Comparison of ENCODE assay signal across 8 mouse cellular contexts in the genomic region with DNA sequence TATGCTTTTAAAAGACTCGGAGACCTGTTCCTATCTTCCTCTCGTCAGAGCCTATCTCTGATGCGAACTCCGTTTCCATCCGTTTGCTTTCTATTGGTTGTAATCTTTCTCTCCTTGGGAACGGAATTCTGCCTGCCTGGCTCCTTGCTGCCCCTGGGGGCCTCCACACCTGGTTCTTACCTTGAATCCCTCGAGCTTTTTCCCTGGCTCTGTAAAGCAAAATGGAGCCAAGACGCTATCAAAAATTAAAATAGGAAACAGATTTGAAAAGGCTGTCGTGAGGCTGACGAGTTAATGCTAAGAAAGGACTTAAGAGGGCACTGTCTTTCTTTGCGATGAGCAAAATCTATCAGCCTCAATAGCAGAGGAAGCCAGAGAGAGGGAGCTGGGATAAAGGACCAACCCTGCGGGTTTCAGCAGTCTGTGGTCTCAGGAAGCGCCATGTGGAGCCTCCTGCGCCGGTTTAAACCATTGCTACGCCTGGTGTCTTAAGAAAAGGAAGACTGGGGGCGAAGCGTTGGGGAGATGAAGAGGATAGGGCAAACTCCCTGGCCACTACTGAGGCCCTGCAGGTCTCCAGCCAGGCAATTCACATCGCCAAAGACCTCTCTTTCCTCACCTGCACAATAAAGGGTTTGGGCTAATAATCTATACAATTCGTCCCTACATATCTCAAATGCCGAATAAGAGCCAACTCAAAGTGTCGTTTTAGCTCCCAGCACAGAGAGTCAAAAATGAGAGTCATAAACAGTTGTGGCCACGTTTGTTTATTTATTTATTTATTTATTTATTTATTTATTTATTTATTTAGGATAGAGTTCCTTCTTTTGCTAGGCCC. TPM values are rescaled to one million over a fixed set of nuclear protein-coding genes. Genes with fewer than 3 reads are reported as not detected.
DNase-seq lines count a peak whose midpoint lies in the region; ATAC-seq and TF ChIP-seq lines count a peak whose summit lies in the region.

No protein-coding gene starts in this region.

- peak; percentile 14 to 19 for DNase-seq in thymus, adult 18-20 months
- DNase-seq in thymus, postnatal 10 days (ENCODE audit: low spot score in 2 of 2) = no peak
- DNase-seq in cerebellum, postnatal 10 days = peak; percentile 76 to 80
- DNase-seq in gastrocnemius, postnatal 14 days = peak; percentile 40
- DNase-seq in limb, embryonic 10.5 days (ENCODE audit: low spot score) = no peak
- peak; percentile 95 for DNase-seq in midbrain, embryonic 11.5 days (ENCODE audit: low spot score, missing footprints)
- no peak for DNase-seq in stomach, postnatal 0 days (ENCODE audit: low spot score)

- peak overlapping the region; percentile 78 for H3K27ac ChIP-seq in limb, embryonic 10.5 days
- H3K27ac ChIP-seq in midbrain, embryonic 11.5 days (ENCODE audit: low read depth, low read length) = peak overlapping the region; percentile 67; the same call in 1 of the 2 replicates
- H3K27ac ChIP-seq in stomach, postnatal 0 days (replicated peaks) = peak overlapping the region; percentile 97

- no peaks in the 10 kb centered on the region for H3K9me3 ChIP-seq in limb, embryonic 10.5 days (replicated peaks)
- no peaks in the 10 kb centered on the region for H3K9me3 ChIP-seq in midbrain, embryonic 11.5 days (ENCODE audit: control insufficient read depth, low read length)
- no peaks in the 10 kb centered on the region for H3K9me3 ChIP-seq in stomach, postnatal 0 days (ENCODE audit: control insufficient read depth, low read length)

- H3K4me3 ChIP-seq in limb, embryonic 10.5 days = peak overlapping the region; percentile 20
- no peak overlapping the region for H3K4me3 ChIP-seq in midbrain, embryonic 11.5 days (ENCODE audit: low read depth, low read length)
- no peak overlapping the region for H3K4me3 ChIP-seq in stomach, postnatal 0 days (ENCODE audit: low read depth, low read length)

- intact Hi-C loops in gastrocnemius, postnatal 14 days (cut with DNase I; ENCODE audit: low total_unique reads) = loop anchor here (5.0 to 10.0 kb wide), 2 partner anchors 363 to 605 kb away; no protein-coding TSS in a partner anchor

- TF ChIP-seq EP300 in stomach, postnatal 0 days (optimal IDR thresholded peaks at IDR 0.05) = no peak

- TF ChIP-seq CTCF in stomach, postnatal 0 days (IDR thresholded peaks at IDR 0.05; ENCODE audit: low read depth) = peak; percentile 82

- peak; percentile 14 for ATAC-seq in inflammation-experienced regulatory T-cells, adult 6 months
- no peak for ATAC-seq in midbrain, embryonic 11.5 days (ENCODE audit: low FRiP score)
- ATAC-seq in stomach, postnatal 0 days (ENCODE audit: low FRiP score, low TSS enrichment) = no peak

- 6% methylated on average over 23 of the region's 23 CpGs for WGBS in limb, embryonic 10.5 days
- 5% methylated on average over 23 of the region's 23 CpGs for WGBS in midbrain, embryonic 11.5 days
- 8% methylated on average over 23 of the region's 23 CpGs for WGBS in stomach, postnatal 0 days

- H3K4me1 ChIP-seq in limb, embryonic 10.5 days = peaks cover 77% of the 10 kb centered on the region
- H3K4me1 ChIP-seq in midbrain, embryonic 11.5 days (ENCODE audit: control insufficient read depth, insufficient read depth, low read length) = peaks cover 31% of the 10 kb centered on the region
- H3K4me1 ChIP-seq in stomach, postnatal 0 days (replicated peaks; ENCODE audit: control insufficient read depth, insufficient read depth) = peaks cover 2% of the 10 kb centered on the region; the same call in 1 of the 2 replicates

- peaks cover under 1% of the 10 kb centered on the region; the same call in 1 of the 2 replicates for H3K36me3 ChIP-seq in limb, embryonic 10.5 days
- H3K36me3 ChIP-seq in midbrain, embryonic 11.5 days (ENCODE audit: control insufficient read depth, insufficient read depth, low read length) = no peaks in the 10 kb centered on the region
- H3K36me3 ChIP-seq in stomach, postnatal 0 days (ENCODE audit: control insufficient read depth, insufficient read depth, low read length) = no peaks in the 10 kb centered on the region

- peak overlapping the region; percentile 91 for H3K4me2 ChIP-seq in midbrain, embryonic 11.5 days
- H3K4me2 ChIP-seq in stomach, postnatal 0 days (replicated peaks; ENCODE audit: low read depth) = peak overlapping the region; percentile 28

- peak overlapping the region; percentile 43; the same call in 1 of the 2 replicates for H3K9ac ChIP-seq in midbrain, embryonic 11.5 days (ENCODE audit: low read length)
- H3K9ac ChIP-seq in stomach, postnatal 0 days (ENCODE audit: low read length) = no peak overlapping the region

- no peaks in the 10 kb centered on the region for H3K27me3 ChIP-seq in limb, embryonic 10.5 days (ENCODE audit: low read depth, poor library complexity, severe bottlenecking)
- H3K27me3 ChIP-seq in midbrain, embryonic 11.5 days (ENCODE audit: control insufficient read depth, insufficient read depth, low read length) = peaks cover 5% of the 10 kb centered on the region; the same call in 1 of the 2 replicates
- H3K27me3 ChIP-seq in stomach, postnatal 0 days (ENCODE audit: control insufficient read depth, insufficient read depth, low read length) = no peaks in the 10 kb centered on the region

RNA-seq across cellular contexts. Expression of a gene that starts 1.3 kb away (rescaled TPM):
- 1 to 10 TPM; 3.2 to 3.6 TPM for total RNA-seq in gastrocnemius, postnatal 14 days (2021)
- 1 to 10 TPM; 1.7 to 4.6 (median 3.3) TPM for polyA plus RNA-seq in inflammation-experienced regulatory T-cells, adult 6 months (2017; shearing (Covaris generic))
- polyA plus RNA-seq in limb, embryonic 10.5 days (2016; fragmentation: Nextera tagmentation; extraction: Ambion mirVana) = 2.5 and 4.3 TPM in 2 replicates
- polyA plus RNA-seq in midbrain, embryonic 11.5 days (2014; fragmentation: Nextera tagmentation; extraction: Ambion mirVana) = 18.4 and 19.8 TPM in 2 replicates
- 3.3 and 3.5 TPM in 2 replicates for polyA plus RNA-seq in stomach, postnatal 0 days (2015; fragmentation: Nextera tagmentation; extraction: Ambion mirVana)

RNA-seq across cellular contexts. Expression of a gene that starts 41.4 kb away (rescaled TPM):
- 10 to 100 TPM; 12.8 to 13.0 TPM for total RNA-seq in gastrocnemius, postnatal 14 days (2021)
- polyA plus RNA-seq in inflammation-experienced regulatory T-cells, adult 6 months (2017; shearing (Covaris generic)) = 100 to 1,000 TPM in 1 of 3 experiments, 10 to 100 TPM in 2; 58.3 to 103 (median 64.1) TPM
- 15.2 and 18.2 TPM in 2 replicates for polyA plus RNA-seq in limb, embryonic 10.5 days (2016; fragmentation: Nextera tagmentation; extraction: Ambion mirVana)
- 25.8 and 26.1 TPM in 2 replicates for polyA plus RNA-seq in midbrain, embryonic 11.5 days (2014; fragmentation: Nextera tagmentation; extraction: Ambion mirVana)
- 27.0 and 28.7 TPM in 2 replicates for polyA plus RNA-seq in stomach, postnatal 0 days (2015; fragmentation: Nextera tagmentation; extraction: Ambion mirVana)

Comparison
In these comparisons a context has a peak if more than half of its experiments do, and no peak if none do; other contexts are left out.
1. DNase-seq: peak in thymus, adult 18-20 months (2 of 2), cerebellum, postnatal 10 days (2 of 2), gastrocnemius, postnatal 14 days (single experiment) and midbrain, embryonic 11.5 days (single experiment); none in thymus, postnatal 10 days (0 of 2), limb, embryonic 10.5 days (single experiment) and stomach, postnatal 0 days (single experiment).
2. Peak in every context shown above with its lines, with median percentiles within 50 percentile points of each other: H3K27ac ChIP-seq.